Mouse (Mus musculus): ENCODE measurements at regions not wholly inside any gene's neighbourhood (a gene's known extent, or its start where the extent isn't known, plus 50 kb on each side); places are given as distances from the start of the nearest gene placed in this dataset.

- no peak for TF ChIP-seq POLR2A (IDR thresholded peaks at IDR 0.05; ENCODE audit: extremely low read depth, insufficient read depth, low read length)
- no peak for TF ChIP-seq CTCF (IDR thresholded peaks at IDR 0.05; ENCODE audit: extremely low read depth, insufficient read depth, low read length)
Observed at GRCm38 (mm10) chr10:111815160-111815559, 157.3 kb upstream of the Krr1 start.
